Mouse (Mus musculus): ENCODE data around the gene Dtx2. TPM values are rescaled to one million over a fixed set of nuclear protein-coding genes. Genes with fewer than 3 reads are reported as not detected.
"Not testable (repeated sequence)": the region's sequence is repeated elsewhere in the genome, so short reads cannot be mapped to it uniquely, and the experiment has no call there.

Gene Dtx2
- polyA plus RNA-seq, 1 experiment: 10.6 TPM

GRCm38 (mm10) chr5:136054301-136055077, 59.9 kb downstream of the Dtx2 start, which contains the start of gene Upk3bl:
TSS of gene Upk3bl (plus strand) at chr5:136054492.
- DNase-seq (ENCODE audit: extremely low spot score in 1 of 2, low spot score in 1 of 2): no peak

GRCm38 (mm10) chr5:136056062-136056461, 61.5 kb downstream of the Dtx2 start:
- no peak for DNase-seq (ENCODE audit: extremely low spot score in 1 of 2, low spot score in 1 of 2)

- DNase-seq (ENCODE audit: extremely low spot score in 1 of 2, low spot score in 1 of 2): no peak
Observed at GRCm38 (mm10) chr5:136057085-136057484, 62.5 kb downstream of the Dtx2 start.

DNA sequence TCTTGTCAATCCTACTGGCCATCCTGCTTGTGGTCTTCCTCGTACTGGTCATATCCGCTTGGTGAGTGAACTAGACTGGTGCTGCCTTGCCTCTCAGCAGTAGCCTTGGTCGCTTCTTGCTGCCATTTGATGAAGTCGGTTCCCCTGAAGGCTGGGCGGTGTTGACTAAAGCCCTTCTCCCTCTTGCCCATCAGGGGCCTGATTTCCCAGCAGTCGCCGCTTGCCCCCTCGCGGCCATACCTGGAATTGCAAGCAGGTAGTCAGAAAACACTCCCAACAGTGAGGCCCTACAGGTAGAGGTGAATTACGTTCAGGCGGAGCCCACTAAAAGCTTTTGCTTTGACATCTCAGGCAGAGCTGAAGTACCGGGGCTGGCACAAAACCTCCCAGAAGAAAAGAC, 67.0 kb downstream of the Dtx2 start:
- peak in 1 of 2 experiments; percentile 83 for DNase-seq (ENCODE audit: extremely low spot score in 1 of 2, low spot score in 1 of 2)

GRCm38 (mm10) chr5:136063920-136064319, 69.3 kb downstream of the Dtx2 start:
- DNase-seq (ENCODE audit: extremely low spot score in 1 of 2, low spot score in 1 of 2): no peak

GRCm38 (mm10) chr5:136066404-136067148, 72.0 kb downstream of the Dtx2 start:
- DNase-seq (ENCODE audit: extremely low spot score in 1 of 2, low spot score in 1 of 2): not testable (repeated sequence)

- DNase-seq (ENCODE audit: extremely low spot score in 1 of 2, low spot score in 1 of 2): no peak
Observed at GRCm38 (mm10) chr5:136069411-136069810, 74.8 kb downstream of the Dtx2 start.

DNA sequence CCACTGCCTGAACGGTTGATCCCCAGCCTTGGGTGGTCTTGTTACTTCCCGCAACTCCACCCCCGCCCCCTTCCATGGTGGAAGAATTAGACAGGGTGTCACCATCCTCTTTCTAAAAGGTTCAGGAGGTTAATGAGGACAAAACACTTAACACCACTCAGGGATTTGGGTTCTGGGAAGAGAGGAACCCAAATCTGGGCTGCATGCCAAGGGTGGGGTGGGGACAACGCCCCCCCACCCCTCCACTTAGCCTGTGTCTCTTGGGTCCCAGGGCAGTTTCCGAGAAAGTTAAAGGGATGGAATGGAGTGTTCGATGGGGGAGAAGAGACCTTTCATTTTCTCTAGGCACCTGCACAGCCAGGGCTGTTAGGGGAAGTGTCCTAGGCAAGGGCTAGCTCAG, 78.5 kb downstream of the Dtx2 start:
- DNase-seq (ENCODE audit: extremely low spot score in 1 of 2, low spot score in 1 of 2): no peak

GRCm38 (mm10) chr5:136073526-136073925, 78.9 kb downstream of the Dtx2 start:
- no peak for DNase-seq (ENCODE audit: extremely low spot score in 1 of 2, low spot score in 1 of 2)

DNA sequence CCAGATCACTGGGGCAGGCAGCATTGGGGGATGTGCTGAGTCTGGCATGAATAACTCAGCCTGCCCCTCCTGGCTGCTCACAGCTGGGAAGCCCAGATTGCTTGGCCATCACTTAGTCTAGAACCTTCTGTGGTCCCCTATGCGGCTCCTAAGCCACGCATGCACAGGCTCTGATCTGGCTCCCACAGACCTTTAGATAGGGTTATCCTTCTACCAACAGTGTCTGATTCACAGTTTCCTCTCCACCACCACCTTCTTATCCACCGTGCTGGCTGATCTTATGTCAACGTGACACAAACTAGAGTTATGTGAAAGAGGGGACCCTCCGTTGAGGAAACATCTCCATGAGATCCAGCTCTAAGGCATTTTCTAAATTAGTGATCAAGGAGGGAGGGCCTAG, 80.5 kb downstream of the Dtx2 start:
- no peak for DNase-seq (ENCODE audit: extremely low spot score in 1 of 2, low spot score in 1 of 2)

DNA sequence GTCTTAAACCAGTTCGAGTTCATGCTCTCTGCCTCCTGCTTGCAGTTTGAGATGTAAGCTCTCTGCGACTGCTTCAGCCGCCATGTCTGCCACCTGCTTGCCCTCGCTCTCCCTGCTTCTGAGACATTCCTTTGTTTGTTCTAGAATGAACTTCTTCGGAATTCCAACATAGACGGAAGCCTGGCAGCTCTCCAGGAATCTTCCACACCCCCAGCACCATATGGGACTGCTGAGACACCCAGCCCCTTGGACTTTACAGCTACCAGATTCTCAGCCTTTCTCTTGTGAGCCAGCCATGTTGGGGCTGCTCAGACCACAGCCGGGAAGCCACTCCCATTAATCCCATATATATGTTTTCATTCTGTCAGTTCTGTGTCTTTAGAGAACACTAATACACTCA, 81.7 kb downstream of the Dtx2 start:
- DNase-seq (ENCODE audit: extremely low spot score in 1 of 2, low spot score in 1 of 2): peak in 1 of 2 experiments; percentile 15

DNA sequence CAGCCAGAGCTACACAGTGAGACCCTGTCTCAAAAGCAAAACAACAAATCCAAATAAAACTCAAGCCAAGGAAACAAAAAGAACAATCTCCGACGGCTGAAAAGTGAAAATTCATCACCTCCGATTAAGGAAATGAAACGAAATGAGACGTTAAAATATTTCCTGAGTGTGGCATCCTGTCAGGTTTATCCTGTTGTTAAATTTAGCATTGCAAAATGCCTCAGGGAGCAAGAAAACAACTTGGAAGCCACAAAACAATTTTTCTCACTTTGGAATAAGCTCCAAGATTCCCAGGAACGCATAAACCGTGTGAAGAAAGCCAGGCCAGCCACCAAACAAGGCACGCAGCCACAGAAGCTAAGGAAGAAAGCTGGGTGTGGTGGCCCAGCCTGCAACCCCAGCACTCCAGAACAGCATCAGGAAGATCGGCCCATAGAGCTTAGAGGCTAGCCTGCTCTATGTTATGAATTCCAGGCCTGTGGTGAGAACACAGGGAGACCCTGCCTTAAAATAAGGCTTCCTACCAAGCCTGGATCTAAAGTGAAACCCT, 82.5 kb downstream of the Dtx2 start:
- DNase-seq (ENCODE audit: extremely low spot score in 1 of 2, low spot score in 1 of 2): no peak

DNA sequence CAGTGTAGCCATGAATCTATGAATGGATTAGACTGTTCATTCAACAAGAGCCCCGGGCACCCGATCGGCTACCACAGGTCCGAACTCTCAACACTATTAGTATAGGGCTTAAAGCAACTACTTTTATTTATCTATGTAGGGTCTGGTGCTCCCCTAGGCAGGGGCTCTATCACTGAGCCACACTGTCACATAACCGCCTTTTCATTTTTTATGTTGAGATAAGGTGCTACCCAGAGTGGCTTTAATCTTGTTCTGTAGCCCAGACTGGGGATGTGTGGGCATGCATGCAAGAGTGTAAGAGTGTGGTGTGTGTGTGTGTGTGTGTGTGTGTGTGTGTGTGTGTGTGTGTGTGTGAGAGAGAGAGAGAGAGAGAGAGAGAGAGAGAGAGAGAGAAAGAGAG, 83.5 kb downstream of the Dtx2 start:
- no peak for DNase-seq (ENCODE audit: extremely low spot score in 1 of 2, low spot score in 1 of 2)

DNA sequence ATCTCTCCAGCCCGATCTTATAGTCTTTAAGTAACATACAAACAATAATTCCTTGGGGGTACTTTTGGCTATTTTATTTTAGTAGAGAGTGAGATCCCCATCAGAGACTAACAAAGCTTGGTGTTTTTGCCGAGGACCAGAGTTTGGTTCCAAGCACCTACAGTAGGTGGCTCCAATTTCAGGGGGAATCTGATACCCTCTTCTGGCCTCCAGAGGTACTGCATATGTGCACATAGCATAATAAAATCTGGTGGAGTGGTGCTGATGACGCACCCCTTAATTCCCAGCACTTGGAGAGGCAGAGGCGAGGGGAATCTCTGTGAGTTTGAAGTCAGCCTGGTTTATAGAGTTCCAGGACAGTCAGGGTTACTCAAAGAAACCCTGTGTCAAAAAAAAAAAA, 87.7 kb downstream of the Dtx2 start:
- DNase-seq (ENCODE audit: extremely low spot score in 1 of 2, low spot score in 1 of 2): no peak

Other genes starting within 250 kb of the Dtx2 start
- gene Styxl1, start 216.4 kb upstream of the Dtx2 start, polyA plus RNA-seq (2012; rRNA removed): 0.14 TPM in 1 of 2 replicates, not detected in the other
- 500 and 513 TPM in 2 replicates for gene Mdh2, start 216.3 kb upstream of the Dtx2 start, polyA plus RNA-seq (2012; rRNA removed)
- 90.2 and 94.9 TPM in 2 replicates for gene Srrm3, start 187.9 kb upstream of the Dtx2 start, polyA plus RNA-seq (2012; rRNA removed)
- 29.6 and 40.7 TPM in 2 replicates for gene Hspb1, start 106.9 kb upstream of the Dtx2 start, polyA plus RNA-seq (2012; rRNA removed)
- 528 and 551 TPM in 2 replicates for gene Ywhag, start 60.2 kb upstream of the Dtx2 start, polyA plus RNA-seq (2012; rRNA removed)
- 2.6 and 2.9 TPM in 2 replicates for gene Ssc4d, start 20.3 kb upstream of the Dtx2 start, polyA plus RNA-seq (2012; rRNA removed)
- gene Zp3, start 14.7 kb upstream of the Dtx2 start, polyA plus RNA-seq (2012; rRNA removed): 0.06 TPM in 1 of 2 replicates, not detected in the other
- not detected in 2 replicates for gene Upk3b, start 43.7 kb downstream of the Dtx2 start, polyA plus RNA-seq (2012; rRNA removed)
- 0.22 and 0.67 TPM in 2 replicates for gene Upk3bl, start 59.7 kb downstream of the Dtx2 start, polyA plus RNA-seq (2012; rRNA removed)
- gene Rasa4, start 89.1 kb downstream of the Dtx2 start, polyA plus RNA-seq (2012; rRNA removed): 23.9 and 24.6 TPM in 2 replicates
- 121 TPM in 2 replicates for gene Polr2j, start 121.8 kb downstream of the Dtx2 start, polyA plus RNA-seq (2012; rRNA removed)
- gene Lrwd1, start 141.3 kb downstream of the Dtx2 start, polyA plus RNA-seq (2012; rRNA removed): 21.9 and 24.4 TPM in 2 replicates
- gene Alkbh4, start 141.3 kb downstream of the Dtx2 start, polyA plus RNA-seq (2012; rRNA removed): 11.5 and 12.1 TPM in 2 replicates
- 58.3 and 62.3 TPM in 2 replicates for gene Orai2, start 175.9 kb downstream of the Dtx2 start, polyA plus RNA-seq (2012; rRNA removed)
- 38.4 and 41.2 TPM in 2 replicates for gene Prkrip1, start 204.2 kb downstream of the Dtx2 start, polyA plus RNA-seq (2012; rRNA removed)

All from frontal cortex, adult 2 months (tissue).